Mouse (Mus musculus) myocyte (in vitro differentiated cells): ENCODE results near the gene Cgref1.

ENCODE experiments used
- MYOG ChIP-seq, 3 experiments: IDR thresholded peaks; one replicate each; pipeline ENCODE4 v1.6.1; 2011; ENCODE audit warnings: control low read depth in 2 of 3, low read depth in 2 of 3, mild to moderate bottlenecking in 2 of 3; ENCODE audit not compliant: insufficient read length in 2 of 3, control insufficient read depth in 1 of 3, insufficient read depth in 1 of 3
- POLR2A ChIP-seq: IDR thresholded peaks from one replicate; pipeline ENCODE4 v1.6.1; 2011; ENCODE audit warnings: low read depth, mild to moderate bottlenecking, control low read depth, moderate library complexity; ENCODE audit not compliant: insufficient read length

GRCm38 (mm10) chr5:30931378-30931777 lies 14.0 kb downstream of the Cgref1 start:
- TF ChIP-seq POLR2A (no peak), MYOG (IDR thresholded peaks at IDR 0.05; ENCODE audit: control insufficient read depth in 1 of 3, insufficient read depth in 1 of 3, insufficient read length in 2 of 3, low read depth in 2 of 3) (peak; percentile 96 to 98 (median 98))
